Mouse (Mus musculus) cerebellum, postnatal 10 days (tissue): ENCODE measurements around the gene Calm2.
A peak's percentile ranks its signal among the peaks of the same experiment; 100 is the strongest.

Experiments
- DNase-seq, 2 experiments: peaks; one replicate each; pipeline ENCODE4 v3.0.0; 2021; ENCODE audit warnings: mixed read lengths in 2 of 2

Gene Calm2

DNA sequence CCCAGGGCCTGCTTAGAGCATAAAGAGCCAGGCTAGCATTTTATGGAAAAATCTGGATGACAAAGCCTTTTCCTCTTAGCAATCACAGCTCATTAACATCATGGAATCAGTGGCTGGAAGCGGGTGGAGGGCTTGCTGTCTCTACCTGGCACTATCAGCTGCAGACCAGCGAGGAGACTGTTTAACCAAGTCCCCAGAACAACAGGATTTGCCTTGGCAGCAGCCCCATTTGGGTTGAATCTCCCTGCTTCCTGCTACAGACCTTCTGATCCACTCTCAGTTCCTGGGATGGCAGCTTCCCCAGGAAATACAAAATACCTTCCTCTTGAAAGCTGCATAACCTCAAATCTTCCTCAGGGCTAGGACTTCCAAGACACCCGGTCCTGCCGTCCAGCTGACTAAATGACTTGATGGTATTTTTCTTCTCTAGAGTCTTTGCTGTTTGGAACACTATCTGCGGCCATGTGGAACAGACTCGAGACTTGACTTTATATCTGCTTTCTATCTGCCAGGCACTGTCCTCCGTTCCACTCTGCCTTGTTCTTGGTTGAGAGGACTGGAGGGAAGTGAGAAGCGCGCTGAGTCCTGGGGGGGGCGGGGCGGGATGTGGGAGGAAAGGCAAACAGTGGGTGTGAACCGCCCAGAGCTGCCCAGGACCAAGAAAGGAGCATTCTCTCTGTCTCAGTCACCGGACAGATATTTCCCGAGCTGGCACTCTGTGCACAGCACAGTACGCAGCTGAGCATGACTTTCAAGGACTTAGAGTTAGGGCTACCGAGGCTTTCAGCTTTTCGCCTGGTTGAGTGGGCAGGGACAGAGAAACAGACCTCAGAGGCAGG is 12.4 kb upstream of the Calm2 start:
- peak; percentile 86 to 93 for DNase-seq

DNA sequence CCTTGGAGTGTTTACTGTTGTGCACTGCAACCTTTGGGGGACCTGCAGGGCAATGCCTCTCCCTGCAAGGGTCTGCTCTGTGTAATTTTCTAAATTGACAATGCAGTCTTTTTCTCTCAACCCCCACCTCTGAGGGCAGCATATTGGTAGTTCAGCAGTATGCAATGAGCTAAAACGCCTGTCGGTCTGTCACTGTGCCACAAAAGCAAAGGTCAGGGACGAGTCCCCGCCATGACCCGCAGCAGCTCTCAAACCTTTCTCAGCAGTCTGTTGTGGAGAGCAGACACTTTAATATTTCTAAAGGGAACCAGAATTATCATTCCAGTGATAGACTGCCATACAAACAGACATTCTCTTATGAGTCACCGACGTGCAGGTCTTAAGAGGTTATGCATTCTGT is 11.2 kb upstream of the Calm2 start:
- peak; percentile 54 to 58 for DNase-seq

DNA sequence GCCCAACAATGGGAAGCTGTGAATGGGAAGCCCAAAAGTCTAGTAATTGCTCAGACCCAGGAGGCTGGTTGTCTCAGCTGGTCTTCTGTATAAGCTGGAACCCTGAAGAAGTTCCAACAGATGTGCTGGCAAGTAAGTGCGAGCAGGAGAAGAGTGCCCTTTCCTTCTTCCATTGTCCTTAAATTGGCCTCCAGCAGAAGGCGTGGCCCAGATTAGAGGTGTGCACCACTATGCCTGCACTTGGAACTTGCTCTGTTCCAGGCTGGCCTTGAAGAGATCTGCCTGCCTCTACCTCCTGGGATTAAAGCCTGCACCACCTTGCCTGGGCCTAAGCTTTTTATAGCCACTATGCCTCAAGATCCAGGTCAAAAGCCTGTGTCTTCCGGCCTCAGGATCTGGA is 7.4 kb upstream of the Calm2 start:
- DNase-seq = no peak

DNA sequence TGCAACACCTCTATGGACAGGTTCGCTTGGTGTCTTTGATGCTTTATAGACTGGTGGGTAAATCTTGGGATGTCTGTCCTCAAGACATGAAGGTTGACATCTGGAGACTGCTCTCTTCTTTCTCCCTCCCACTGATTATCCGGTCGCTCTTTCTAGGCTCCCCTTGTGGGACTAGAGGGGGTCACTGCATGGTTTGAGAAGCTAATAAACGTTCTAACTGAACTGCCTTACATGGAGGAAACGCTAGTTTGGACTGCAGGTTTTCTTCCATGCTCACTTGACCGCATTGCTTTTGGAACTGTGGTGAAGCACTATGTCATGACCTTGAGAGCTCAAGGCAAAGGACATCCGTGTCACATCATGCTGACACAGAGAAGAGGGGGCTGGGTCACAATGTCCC is 6.6 kb upstream of the Calm2 start:
- no peak for DNase-seq

DNA sequence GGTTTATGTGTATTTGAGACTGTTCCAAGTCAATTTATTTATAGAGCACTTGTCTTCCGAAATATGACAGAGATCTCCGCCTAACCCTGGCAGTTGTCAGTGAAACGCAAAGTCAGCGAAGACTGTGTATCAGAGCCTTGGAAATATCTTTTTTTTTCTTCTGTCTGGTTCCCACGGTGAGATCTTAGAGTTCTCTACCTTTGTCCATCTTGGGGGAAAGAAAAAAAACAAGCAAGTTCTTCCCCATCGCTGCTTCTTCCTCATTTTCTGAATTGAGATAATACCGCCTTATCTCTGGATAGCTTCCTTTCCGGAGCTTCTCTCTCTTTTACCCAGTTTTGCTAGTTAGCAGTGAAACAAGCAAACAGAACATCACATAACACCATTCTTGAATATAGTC is 2.1 kb upstream of the Calm2 start:
- no peak for DNase-seq

DNA sequence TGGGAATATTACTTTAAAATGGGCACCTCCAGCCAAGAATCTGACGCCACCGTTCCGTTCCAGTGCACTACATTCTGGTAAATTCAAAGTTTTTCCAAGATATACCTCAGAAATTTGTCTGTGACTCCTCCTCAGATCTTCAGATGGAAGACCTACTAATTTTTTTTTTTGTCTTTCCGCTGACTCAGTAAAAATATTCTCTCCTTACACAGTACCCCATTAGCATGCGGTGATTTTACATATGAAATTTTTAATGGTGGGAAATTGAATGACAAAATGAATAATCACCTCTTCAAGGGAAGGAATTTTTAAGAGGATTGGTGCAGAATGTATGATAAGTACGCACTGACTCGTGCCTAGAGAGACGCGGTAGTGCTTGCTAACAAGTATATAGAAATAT is 1.6 kb upstream of the Calm2 start:
- DNase-seq = no peak

DNA sequence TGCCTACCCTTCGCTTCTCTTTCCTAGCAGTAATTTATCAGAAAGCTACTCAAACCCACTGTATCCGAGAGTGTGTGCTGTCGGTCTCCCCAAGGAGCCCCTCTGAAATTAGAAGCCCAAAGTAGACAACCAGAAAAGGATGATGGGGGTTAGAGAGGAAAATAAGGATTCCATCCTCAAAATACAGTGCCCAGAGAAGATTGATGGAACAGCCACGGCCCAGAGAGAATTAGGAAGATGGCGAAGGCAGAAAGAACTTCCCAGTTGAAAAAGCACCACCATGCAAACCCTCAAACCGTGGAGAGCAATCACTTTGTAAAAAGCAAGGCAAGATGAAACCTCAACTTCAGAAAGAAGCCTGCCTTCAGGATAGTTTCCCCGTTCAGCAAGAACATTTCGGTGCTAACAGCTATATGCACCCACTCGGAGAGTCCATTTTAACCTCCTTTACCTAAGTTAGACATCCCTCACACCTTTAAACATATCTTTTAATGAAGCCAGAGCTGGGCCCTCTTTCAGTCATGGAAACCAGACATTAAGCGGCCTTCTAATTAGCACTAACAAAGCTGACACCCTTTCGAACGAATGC is 971 bp upstream of the Calm2 start:
- DNase-seq = peak in 1 of 2 experiments; percentile 61

DNA sequence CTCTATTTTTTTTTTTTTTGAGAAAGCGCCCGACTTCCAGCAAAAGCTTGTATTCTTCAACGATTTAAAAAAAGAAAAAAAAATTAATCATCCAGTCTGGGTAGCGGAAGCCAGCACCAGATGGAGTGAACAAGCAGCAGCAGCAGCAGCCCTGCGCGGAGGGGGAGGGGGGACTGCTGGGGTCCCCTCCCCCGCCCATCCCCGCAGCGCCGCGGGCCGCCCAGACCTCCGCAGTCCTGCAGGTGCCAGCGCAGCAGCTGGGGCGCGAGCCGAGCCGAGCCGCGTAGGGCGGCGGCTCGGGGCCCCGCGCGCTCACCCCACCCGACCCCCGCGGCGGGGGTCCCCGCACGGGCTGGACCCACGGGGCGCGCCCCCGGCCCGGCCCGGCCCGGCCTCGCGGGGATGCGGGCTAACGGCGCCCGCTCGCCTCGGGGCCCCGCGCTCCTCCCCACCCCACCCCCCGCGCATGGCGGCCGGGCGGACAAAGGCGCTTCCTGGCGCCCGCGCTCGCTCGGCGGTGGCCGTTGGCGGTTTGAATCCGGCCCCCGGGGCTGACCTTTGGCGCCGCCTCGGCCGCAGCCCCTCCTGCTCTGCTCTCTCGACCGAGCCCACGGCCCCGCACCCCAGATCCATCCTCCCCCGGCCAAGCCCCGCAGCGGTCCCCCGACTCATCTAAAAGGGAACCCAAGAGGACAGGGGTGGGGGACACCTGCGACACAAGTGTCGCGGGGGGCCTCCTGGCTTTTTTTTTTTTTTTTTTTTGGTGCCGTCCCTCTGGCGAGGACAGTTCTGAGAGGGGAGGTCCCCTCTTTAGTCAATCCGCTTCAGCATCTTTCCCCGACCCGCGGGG is 593 bp downstream of the Calm2 start:
- DNase-seq = peak; percentile 89 to 93

DNA sequence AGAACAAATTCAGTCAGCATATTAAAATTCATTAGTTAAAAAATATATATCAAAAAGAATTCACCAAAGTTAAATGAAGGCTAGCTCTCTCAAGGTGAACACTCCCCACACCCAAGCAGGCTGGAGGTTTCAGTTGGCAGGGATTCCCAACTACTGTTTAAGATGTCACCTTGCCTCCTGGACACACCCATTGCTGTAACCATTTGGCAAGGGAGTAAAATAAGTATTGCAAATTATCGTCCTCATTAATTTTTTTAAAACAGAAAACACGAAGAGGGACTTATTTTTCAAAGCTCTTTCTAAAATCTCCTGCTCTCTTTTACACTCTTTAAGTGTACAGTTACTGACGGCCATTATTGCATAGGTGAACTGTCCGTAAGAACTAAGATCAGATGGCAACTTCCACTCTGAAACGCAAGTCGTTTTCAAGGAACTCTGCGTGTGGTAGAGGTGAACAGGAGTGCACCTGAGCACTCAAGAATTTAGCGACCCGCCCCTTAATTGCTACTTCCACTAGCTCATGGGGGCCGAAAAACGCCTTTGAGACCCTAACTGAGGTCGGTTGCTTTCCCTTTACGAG is 1.3 kb downstream of the Calm2 start:
- DNase-seq = peak in 1 of 2 experiments; percentile 45

DNA sequence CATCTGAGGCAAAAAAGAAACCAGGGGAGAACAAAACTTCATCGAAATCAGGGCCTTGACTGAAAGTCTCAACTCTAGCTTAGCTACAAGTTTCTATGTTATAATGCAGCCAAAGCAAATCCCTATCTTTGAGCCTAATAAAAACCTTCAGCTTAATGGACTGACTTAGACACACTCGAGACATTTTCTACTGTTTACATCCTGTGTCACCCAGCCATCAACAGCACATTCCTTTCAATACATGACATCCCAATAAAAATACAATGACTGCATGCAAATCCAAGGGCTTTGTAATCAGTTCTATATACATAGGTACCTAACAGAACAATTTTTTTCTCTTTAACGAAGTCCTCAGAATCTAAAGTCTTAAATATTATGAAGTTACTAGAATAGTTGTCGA is 2.0 kb downstream of the Calm2 start:
- no peak for DNase-seq

DNA sequence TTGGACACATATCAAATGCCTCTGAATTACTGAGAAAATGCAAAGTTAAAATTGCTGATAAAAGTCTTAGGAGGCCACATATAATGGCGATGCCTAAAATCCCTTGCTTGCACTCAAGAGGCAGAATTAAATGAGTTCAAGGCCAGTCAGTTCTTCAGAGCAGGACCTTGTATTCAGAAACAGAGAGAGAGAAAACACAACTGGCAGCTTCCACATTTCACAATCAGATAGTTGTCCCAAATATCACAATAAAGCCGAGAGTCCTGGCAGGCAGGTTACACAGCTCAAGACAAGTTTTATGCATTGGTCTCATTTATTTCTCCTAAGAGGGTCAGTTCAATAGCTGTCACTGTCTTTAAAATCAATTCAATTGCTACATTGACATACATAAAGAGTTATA is 5.2 kb downstream of the Calm2 start:
- no peak for DNase-seq

DNA sequence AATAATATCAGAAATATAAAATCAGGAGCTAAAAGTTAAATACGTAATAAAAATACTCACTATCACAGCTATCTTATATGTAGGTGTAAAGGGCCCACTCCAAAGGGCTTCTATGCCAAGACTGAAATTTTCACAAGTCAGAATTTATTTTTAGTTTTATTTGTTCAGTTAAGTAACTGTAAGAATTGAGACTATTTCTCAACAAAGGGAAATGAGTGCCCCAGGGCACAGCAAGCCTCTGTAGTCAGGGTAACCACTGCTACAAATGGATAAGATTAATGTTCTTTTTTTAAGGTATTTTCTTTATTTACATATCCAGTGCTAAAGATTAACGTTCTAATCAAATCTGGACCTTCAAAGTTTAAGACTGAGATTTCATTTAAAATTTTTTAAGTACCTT is 7.3 kb downstream of the Calm2 start:
- no peak for DNase-seq

DNA sequence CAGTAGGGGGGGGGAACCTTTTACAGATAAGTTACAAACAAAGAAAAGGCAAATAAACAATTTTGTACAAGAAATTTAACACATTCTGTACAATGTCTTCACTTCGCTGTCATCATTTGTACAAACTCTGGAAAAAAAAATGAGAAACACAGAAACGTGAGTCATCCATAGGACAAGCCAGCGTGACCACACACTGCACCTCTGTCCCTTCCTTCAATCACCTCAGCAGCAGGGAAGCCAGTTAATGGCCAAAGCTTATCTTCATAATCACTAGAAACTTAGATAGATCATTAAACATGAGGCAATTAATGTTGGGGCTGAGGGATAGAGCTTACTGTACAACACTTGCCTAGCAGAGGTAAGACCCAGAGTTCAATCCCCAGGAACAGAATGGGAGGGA is 12.8 kb downstream of the Calm2 start:
- no peak for DNase-seq

DNA sequence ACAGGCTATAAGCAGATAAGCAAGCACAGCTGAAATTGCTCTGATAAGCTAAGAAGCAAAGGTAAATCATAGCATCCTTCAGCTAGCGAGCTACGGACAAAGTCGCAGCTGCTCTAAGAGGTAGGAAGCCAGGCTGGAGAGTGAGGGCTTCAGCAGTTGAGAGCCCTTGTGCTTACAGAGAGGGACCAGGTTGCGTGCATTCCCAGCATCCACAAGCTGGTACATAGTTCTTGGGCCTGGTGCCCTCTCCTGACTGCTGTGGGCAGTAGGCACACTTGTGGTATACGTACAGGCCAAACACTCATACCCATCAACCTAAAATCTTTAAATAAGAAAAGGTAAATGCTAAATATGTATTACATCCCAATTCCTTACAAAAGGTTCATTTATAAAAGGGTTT is 14.0 kb downstream of the Calm2 start:
- DNase-seq = no peak

DNA sequence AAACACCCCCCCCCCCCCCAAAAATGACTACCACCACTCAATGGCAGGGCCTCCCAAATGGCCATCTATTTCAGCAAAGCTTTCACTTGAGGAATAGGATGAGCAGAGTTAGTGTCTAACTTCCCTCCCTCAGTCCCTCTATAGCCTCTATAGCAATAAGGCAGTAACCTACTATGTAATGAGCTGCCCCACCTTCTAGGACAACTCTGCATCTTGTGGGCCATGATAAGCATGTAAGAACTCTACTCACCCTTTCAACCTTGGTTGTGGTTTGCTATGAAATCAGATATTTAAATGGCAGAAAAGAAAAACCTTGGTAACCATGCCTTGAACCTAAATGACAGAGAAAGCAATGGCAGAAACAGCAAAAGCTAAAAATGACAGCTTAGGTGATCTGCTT is 14.4 kb downstream of the Calm2 start:
- DNase-seq = no peak

DNA sequence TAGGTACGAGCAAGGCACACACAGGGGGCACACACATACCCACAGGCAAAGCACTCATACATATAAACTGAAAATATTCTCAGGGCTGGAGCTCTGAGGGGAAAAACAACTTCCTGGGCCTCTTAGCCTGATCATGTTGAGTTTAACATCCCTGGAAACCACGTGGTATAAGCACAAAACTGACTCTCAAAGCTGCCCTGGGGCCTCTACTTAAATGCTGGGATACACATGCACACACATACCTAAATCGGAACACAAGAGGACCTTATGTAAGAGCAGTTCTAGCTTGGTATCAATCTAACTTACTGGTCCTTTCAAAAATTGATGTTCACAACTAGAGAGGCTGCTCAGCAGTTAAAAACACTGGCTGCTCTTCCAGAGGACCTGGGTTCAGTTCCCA is 17.3 kb downstream of the Calm2 start:
- no peak for DNase-seq

DNA sequence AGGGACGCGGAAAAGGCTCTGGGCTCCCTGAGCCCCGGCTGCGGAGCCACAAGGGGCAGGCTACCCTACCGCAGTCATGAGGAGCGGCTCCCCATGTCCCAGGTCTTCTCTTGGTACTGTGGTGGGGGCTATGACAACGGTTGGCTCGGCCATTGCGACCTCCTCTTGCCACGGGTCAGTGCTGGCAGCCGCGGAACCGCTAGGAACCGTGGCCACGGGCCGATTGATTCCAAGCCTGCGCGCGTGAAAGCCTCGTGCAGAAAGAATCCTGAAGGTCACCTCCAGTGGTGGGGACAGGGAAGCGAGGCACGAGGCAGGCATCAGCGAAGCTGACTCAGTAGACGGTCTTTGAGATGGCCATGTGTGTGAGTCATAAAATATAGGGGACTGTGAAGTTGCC is 19.2 kb downstream of the Calm2 start, which contains the start of gene Stpg4:
TSS of gene Stpg4 (minus strand) at position 231 of the 400 bp plus-strand sequence.
- DNase-seq = no peak

DNA sequence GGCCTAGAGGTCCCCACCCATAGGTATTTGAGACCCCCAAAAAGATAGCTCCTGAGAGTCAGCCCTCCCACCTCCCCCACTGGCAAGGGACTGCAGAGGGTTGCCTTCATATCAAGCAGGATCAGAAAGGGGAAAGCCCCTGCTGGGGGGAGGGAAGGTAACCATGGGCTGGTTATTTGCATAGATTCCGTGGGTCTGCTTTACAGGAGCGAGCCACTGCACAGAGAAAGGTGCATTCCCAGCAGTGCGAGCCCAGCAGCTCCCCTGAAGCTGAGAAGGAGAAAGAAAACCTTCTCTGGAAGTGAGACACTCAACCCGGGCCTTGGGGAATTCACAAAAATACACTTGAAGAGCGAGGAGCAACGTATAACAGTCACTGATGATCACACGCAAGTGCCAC is 28.7 kb downstream of the Calm2 start:
- no peak for DNase-seq

DNA sequence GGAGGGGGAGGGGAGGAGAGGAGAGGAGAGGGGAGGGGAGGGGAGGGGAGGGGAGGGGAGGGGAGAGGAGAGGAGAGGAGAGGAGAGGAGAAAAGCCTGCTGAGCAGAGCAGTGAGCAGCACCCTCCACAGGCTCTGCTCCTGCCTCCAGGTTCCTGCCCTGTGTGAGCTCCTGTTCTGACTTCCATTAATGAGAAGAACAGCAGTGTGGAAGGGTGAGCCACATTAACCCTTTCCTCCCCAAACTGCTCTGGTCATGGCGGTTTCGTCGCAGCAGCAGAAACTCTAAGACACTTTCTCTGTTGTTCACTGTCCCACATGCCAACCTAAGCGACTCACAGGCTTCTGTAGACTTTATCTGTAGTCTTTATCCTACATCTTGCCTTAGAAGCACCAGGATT is 40.1 kb downstream of the Calm2 start:
- no peak for DNase-seq

DNA sequence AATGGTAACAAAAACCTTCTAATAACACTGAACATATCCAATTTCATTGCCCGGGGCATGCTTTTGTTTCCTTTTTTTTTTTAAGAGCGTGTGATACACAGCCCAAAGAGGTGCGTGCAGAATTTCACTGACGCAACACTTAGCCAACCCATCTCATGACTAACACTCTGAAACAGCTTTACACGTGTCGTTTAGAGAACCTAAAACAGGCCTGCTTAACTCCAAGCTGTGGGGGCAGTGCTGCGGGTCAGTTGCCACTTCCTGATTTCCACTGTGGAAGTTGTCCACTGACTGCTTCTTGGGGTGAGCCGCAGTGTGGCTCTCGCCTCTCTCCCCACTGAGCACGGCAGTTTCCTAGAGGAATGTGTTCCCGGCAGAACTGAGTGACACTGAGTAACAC is 41.2 kb downstream of the Calm2 start:
- DNase-seq = no peak

DNA sequence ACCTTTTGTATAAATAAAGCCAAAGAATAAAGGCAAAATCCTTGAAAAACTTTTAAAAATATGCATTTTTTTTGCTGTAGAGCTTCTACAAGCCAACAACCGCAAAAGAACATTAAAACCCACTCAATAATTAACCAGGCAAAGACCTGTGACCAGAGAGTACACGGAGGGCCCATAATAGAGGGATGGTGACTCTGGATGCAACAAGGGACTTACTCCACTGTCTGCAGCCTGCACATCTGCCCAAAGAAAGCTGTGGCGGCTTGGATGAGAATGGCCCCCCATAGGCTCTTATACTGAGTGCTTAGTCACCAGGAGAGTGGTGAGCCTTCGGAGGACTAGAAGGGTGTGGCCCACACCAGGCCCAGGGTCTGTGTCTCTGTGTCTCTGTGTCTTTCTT is 43.3 kb downstream of the Calm2 start:
- no peak for DNase-seq

DNA sequence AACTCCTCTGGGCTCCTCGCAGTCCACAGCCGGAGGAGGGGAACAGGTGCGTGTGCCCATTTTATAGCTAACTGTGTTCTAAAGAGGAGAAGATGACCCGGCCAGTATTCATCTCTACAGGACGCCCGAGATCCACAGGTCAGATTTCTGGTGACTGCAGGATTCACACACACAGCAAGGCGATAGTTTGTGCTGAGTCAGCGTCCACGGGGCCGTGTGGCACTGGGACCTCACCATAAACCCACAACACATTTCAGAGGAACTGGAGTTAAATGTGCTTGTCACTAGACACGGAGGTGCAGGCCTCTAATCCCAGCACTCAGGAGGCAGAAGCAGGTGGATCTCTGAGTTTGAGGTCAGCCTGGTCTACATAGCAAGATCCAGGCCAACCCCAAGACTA is 44.3 kb downstream of the Calm2 start:
- DNase-seq = no peak

DNA sequence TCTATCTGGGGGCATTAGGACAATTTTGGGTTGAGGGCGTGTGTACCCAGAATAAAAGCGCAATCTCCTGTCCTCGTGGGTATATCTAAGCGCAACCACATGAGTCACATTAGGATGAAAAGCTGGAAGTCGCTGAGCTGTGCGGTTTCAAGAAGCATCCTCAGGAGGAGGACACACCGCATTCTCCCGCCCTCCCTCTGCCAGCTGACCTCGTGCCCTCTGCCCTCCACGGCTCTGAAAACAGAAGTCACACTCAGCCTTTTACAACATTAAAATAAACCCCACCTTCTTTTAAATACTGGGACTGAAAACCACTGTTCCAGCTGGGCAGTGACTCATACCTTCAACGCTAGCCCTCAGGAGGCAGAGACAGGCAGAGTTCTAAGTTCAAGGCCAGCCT is 49.6 kb downstream of the Calm2 start:
- DNase-seq = no peak
